9 mouse cellular contexts compared by ENCODE assay signal in the genomic region with DNA sequence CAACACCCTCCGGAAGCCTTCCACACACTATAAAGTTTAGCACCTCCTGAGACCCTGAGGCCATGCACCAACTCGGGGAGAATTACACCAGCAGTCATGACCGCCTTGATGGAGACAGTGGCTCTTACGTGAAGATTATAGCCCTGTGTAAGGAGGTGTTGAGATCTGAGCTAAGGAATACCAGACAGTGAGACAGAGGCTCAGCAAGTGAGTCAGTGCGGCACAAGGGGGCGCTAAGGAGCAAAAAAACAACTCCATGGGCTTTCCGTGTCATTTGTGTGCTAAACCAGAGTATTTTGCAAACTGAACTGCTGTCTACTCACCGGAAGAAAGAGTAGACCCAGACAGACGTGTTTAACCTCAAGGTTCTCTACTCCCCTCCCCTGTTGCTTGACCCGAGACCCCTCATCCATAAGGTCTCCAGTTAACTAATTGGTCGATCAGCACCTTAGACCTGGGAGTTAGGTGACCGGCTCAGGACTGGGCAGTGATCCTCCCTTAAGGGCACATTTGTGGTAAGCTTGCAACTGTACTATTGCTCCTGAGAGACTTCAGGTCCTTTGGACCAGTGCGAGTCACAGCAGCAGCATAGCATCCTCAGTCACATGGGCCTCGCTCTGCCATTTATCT. TPM values are rescaled to one million over a fixed set of nuclear protein-coding genes. Genes with fewer than 3 reads are reported as not detected.
A peak's percentile ranks its signal among the peaks of the same experiment; 100 is the strongest.
DNase-seq lines count a peak whose midpoint lies in the region; ATAC-seq and TF ChIP-seq lines count a peak whose summit lies in the region.
"Had no signal": no experiment of that assay in that cellular context is flagged by ENCODE, and none has a peak within 500 bp of the region (broad histone marks: within the 10 kb centered on the region; RNA-seq: fewer than 3 reads in every experiment).

No protein-coding gene starts in this region.

- H3K4me2 ChIP-seq in kidney, postnatal 0 days (ENCODE audit: low read length) = no peak overlapping the region
- H3K4me2 ChIP-seq in lung, embryonic 16.5 days (ENCODE audit: low read depth, low read length) = no peak overlapping the region
- H3K4me2 ChIP-seq: heart, embryonic 15.5 days had no signal

- H3K9ac ChIP-seq in kidney, postnatal 0 days (ENCODE audit: low read depth, low read length) = no peak overlapping the region
- no peak overlapping the region for H3K9ac ChIP-seq in lung, embryonic 16.5 days (ENCODE audit: low read length)
- H3K9ac ChIP-seq: heart, embryonic 15.5 days had no signal

- no peaks in the 10 kb centered on the region for H3K9me3 ChIP-seq in kidney, postnatal 0 days (replicated peaks; ENCODE audit: low read length)
- H3K9me3 ChIP-seq in lung, embryonic 16.5 days (ENCODE audit: control insufficient read depth, low read length) = no peaks in the 10 kb centered on the region
- H3K9me3 ChIP-seq: heart, embryonic 15.5 days had no signal

- peak; percentile 80 for DNase-seq in CD4-positive helper T cell, adult 2 months (ENCODE audit: low read depth, low spot score)
- peak; percentile 90 for DNase-seq in NIH3T3 (ENCODE audit: low read depth)
- DNase-seq in cerebellum, postnatal 14 days = peak; percentile 91 to 95
- peak; percentile 42 for DNase-seq in gastrocnemius, postnatal 25 days
- DNase-seq in kidney, postnatal 0 days (ENCODE audit: low spot score) = peak; percentile 89
- DNase-seq in retina, postnatal 7 days (ENCODE audit: low read depth, low spot score) = peak; percentile 53
- peak; percentile 55 for DNase-seq in yolk sac, embryonic 10.5 days (ENCODE audit: low spot score)

- H3K4me1 ChIP-seq in kidney, postnatal 0 days (replicated peaks; ENCODE audit: insufficient read depth, low read length) = no peaks in the 10 kb centered on the region
- peaks cover 32% of the 10 kb centered on the region for H3K4me1 ChIP-seq in lung, embryonic 16.5 days (replicated peaks; ENCODE audit: control insufficient read depth, insufficient read depth, low read length)

- no peak overlapping the region for H3K4me3 ChIP-seq in kidney, postnatal 0 days (replicated peaks; ENCODE audit: low read depth, low read length)
- H3K4me3 ChIP-seq in lung, embryonic 16.5 days (ENCODE audit: low read length) = no peak overlapping the region
- H3K4me3 ChIP-seq: heart, embryonic 15.5 days had no signal

- H3K27me3 ChIP-seq in kidney, postnatal 0 days (ENCODE audit: insufficient read depth, low read length) = no peaks in the 10 kb centered on the region
- H3K27me3 ChIP-seq in lung, embryonic 16.5 days (ENCODE audit: control insufficient read depth, insufficient read depth, low read depth, low read length) = no peaks in the 10 kb centered on the region
- H3K27me3 ChIP-seq: heart, embryonic 15.5 days had no signal

- 37% methylated on average over 14 of the region's 14 CpGs for WGBS in kidney, postnatal 0 days
- 41% methylated on average over 14 of the region's 14 CpGs for WGBS in lung, embryonic 16.5 days

- H3K27ac ChIP-seq in kidney, postnatal 0 days = no peak overlapping the region
- no peak overlapping the region; the same call in 1 of the 2 replicates for H3K27ac ChIP-seq in lung, embryonic 16.5 days (ENCODE audit: low read length)
- H3K27ac ChIP-seq: heart, embryonic 15.5 days had no signal

- peak; percentile 65; the same call in 1 of the 2 replicates for ATAC-seq in kidney, postnatal 0 days (replicated peaks; ENCODE audit: low FRiP score, low read depth)
- ATAC-seq in lung, embryonic 16.5 days (ENCODE audit: low read depth) = peak; percentile 26; the same call in 1 of the 2 replicates

- H3K36me3 ChIP-seq in kidney, postnatal 0 days (ENCODE audit: insufficient read depth, low read length) = no peaks in the 10 kb centered on the region
- no peaks in the 10 kb centered on the region for H3K36me3 ChIP-seq in lung, embryonic 16.5 days (ENCODE audit: control insufficient read depth, insufficient read depth, low read length)
- H3K36me3 ChIP-seq: heart, embryonic 15.5 days had no signal

- peak; percentile 89 for TF ChIP-seq CTCF in kidney, postnatal 0 days (IDR thresholded peaks at IDR 0.05; ENCODE audit: low read depth)

RNA-seq across cellular contexts. Expression of gene Azin2, which starts 8.9 kb away (rescaled TPM):
- total RNA-seq in gastrocnemius, postnatal 25 days (2021) = 1 to 10 TPM; 1.8 to 3.1 TPM
- polyA plus RNA-seq in kidney, postnatal 0 days (2015; fragmentation: Nextera tagmentation; extraction: Ambion mirVana) = 21.5 and 23.0 TPM in 2 replicates
- polyA plus RNA-seq in lung, embryonic 16.5 days (2015; fragmentation: Nextera tagmentation; extraction: Ambion mirVana) = 18.7 and 23.2 TPM in 2 replicates

RNA-seq across cellular contexts. Expression of gene Ak2, which starts 20.6 kb away (rescaled TPM):
- 10 to 100 TPM; 27.4 to 36.0 TPM for total RNA-seq in gastrocnemius, postnatal 25 days (2021)
- polyA plus RNA-seq in kidney, postnatal 0 days (2015; fragmentation: Nextera tagmentation; extraction: Ambion mirVana) = 173 and 188 TPM in 2 replicates
- 173 and 175 TPM in 2 replicates for polyA plus RNA-seq in lung, embryonic 16.5 days (2015; fragmentation: Nextera tagmentation; extraction: Ambion mirVana)

Comparison
In these comparisons a context has a peak if more than half of its experiments do, and no peak if none do; other contexts are left out.
1. DNase-seq: peak in every context shown above with its lines; median percentile 93 in cerebellum, postnatal 14 days; 90 in NIH3T3; 89 in kidney, postnatal 0 days; 80 in CD4-positive helper T cell, adult 2 months; 55 in yolk sac, embryonic 10.5 days; 53 in retina, postnatal 7 days; 42 in gastrocnemius, postnatal 25 days.